8 mouse cellular contexts compared by ENCODE assay signal in genomic region chr6:134930383-134930782, GRCm38 (mm10). TPM values are rescaled to one million over a fixed set of nuclear protein-coding genes. Genes with fewer than 3 reads are reported as not detected.
A peak's percentile ranks its signal among the peaks of the same experiment; 100 is the strongest.
DNase-seq lines count a peak whose midpoint lies in the region; ATAC-seq and TF ChIP-seq lines count a peak whose summit lies in the region.
"Had no signal": no experiment of that assay in that cellular context is flagged by ENCODE, and none has a peak within 500 bp of the region (broad histone marks: within the 10 kb centered on the region; RNA-seq: fewer than 3 reads in every experiment).

No protein-coding gene starts in this region.

- H3K36me3 ChIP-seq in C2C12 (ENCODE audit: control insufficient read depth, insufficient read depth) = peaks cover 7% of the 10 kb centered on the region
- H3K36me3 ChIP-seq in E14TG2a.4 (ENCODE audit: insufficient read depth, low read length) = no peaks in the 10 kb centered on the region; the same call in 1 of the 2 replicates
- H3K36me3 ChIP-seq in forebrain, postnatal 0 days (ENCODE audit: insufficient read depth) = no peaks in the 10 kb centered on the region
- peaks cover 23% of the 10 kb centered on the region for H3K36me3 ChIP-seq in liver, embryonic 14.5 days (replicated peaks; ENCODE audit: control insufficient read depth, insufficient read depth, low read depth)

- H3K9ac ChIP-seq in forebrain, postnatal 0 days = no peak overlapping the region
- peak overlapping the region; percentile 100 for H3K9ac ChIP-seq in liver, embryonic 14.5 days (replicated peaks)

- 53% methylated on average over 7 of the region's 7 CpGs for WGBS in forebrain, postnatal 0 days
- WGBS in liver, embryonic 14.5 days (ENCODE audit: insufficient replicate concordance) = 69% methylated on average over 7 of the region's 7 CpGs

- peaks cover 34% of the 10 kb centered on the region for H3K4me1 ChIP-seq in E14TG2a.4 (replicated peaks; ENCODE audit: low read depth, low read length)
- no peaks in the 10 kb centered on the region for H3K4me1 ChIP-seq in forebrain, postnatal 0 days (ENCODE audit: insufficient read depth)
- H3K4me1 ChIP-seq in liver, embryonic 14.5 days (replicated peaks; ENCODE audit: control insufficient read depth in 2 of 2, insufficient read depth in 2 of 2, low read length in 1 of 2) = peaks cover 28 to 29% of the 10 kb centered on the region in 2 experiments

- no peak for ATAC-seq in forebrain, postnatal 0 days
- no peak for ATAC-seq in liver, embryonic 14.5 days (ENCODE audit: insufficient read depth)
- no peak for ATAC-seq in granulocyte monocyte progenitor cell, adult 5-6 weeks (replicated peaks; ENCODE audit: poor library complexity, severe bottlenecking)

- no peak for TF ChIP-seq CTCF in C2C12 (IDR thresholded peaks at IDR 0.05; ENCODE audit: control insufficient read depth, insufficient read depth, insufficient read length)
- TF ChIP-seq CTCF in E14TG2a.4 (conservative IDR thresholded peaks at IDR 0.05; ENCODE audit: low read length) = no peak
- TF ChIP-seq CTCF in forebrain, postnatal 0 days (IDR thresholded peaks at IDR 0.05; ENCODE audit: low read depth) = no peak
- TF ChIP-seq CTCF in liver, embryonic 14.5 days (IDR thresholded peaks at IDR 0.05; ENCODE audit: low read depth) = no peak

- H3K79me3 ChIP-seq in C2C12 (ENCODE audit: low read depth) = peaks cover 45% of the 10 kb centered on the region

- no peak overlapping the region for H3K27ac ChIP-seq in forebrain, postnatal 0 days (ENCODE audit: low read depth, low read length)
- peak overlapping the region; percentile 100; the same call in 1 of the 2 replicates for H3K27ac ChIP-seq in liver, embryonic 14.5 days
- H3K27ac ChIP-seq: layer of hippocampus, adult 2 months had no signal

- no peaks in the 10 kb centered on the region for H3K9me3 ChIP-seq in E14TG2a.4 (ENCODE audit: low read length)
- no peaks in the 10 kb centered on the region for H3K9me3 ChIP-seq in forebrain, postnatal 0 days (ENCODE audit: low read length)
- H3K9me3 ChIP-seq in liver, embryonic 14.5 days (ENCODE audit: control insufficient read depth, low read length) = no peaks in the 10 kb centered on the region

- peak overlapping the region; percentile 48 for H3ac ChIP-seq in C2C12 (ENCODE audit: control insufficient read depth, insufficient read length, low read depth)

- peaks cover 66% of the 10 kb centered on the region for H3K79me2 ChIP-seq in C2C12 (ENCODE audit: control insufficient read depth, insufficient read depth)

- H3K27me3 ChIP-seq in C2C12 (ENCODE audit: control insufficient read depth, insufficient read depth, insufficient read length) = no peaks in the 10 kb centered on the region
- H3K27me3 ChIP-seq in E14TG2a.4 (ENCODE audit: insufficient read depth, low read length) = no peaks in the 10 kb centered on the region
- H3K27me3 ChIP-seq in forebrain, postnatal 0 days (ENCODE audit: insufficient read depth, low read length) = no peaks in the 10 kb centered on the region
- H3K27me3 ChIP-seq in liver, embryonic 14.5 days (ENCODE audit: control insufficient read depth, insufficient read depth, low read length) = no peaks in the 10 kb centered on the region

- H3K4me3 ChIP-seq in C2C12 (ENCODE audit: insufficient read depth, poor library complexity, severe bottlenecking) = peak overlapping the region; percentile 52
- H3K4me3 ChIP-seq in E14TG2a.4 (replicated peaks; ENCODE audit: low read length) = peak overlapping the region; percentile 82
- H3K4me3 ChIP-seq in forebrain, postnatal 0 days (ENCODE audit: low read depth, low read length) = no peak overlapping the region
- H3K4me3 ChIP-seq in liver, embryonic 14.5 days (ENCODE audit: insufficient read depth in 1 of 2, low read depth in 2 of 2, low read length in 2 of 2) = peak overlapping the region; percentile 85 to 91
- H3K4me3 ChIP-seq: layer of hippocampus, adult 2 months had no signal

- TF ChIP-seq EP300 in liver, embryonic 14.5 days (IDR thresholded peaks at IDR 0.05; ENCODE audit: low read depth) = no peak

- no peak for DNase-seq in forebrain, postnatal 0 days
- DNase-seq in liver, embryonic 14.5 days (ENCODE audit: low read depth in 3 of 3, low spot score in 3 of 3) = no peak
- DNase-seq in testis, postnatal 10 days (ENCODE audit: low spot score) = no peak
- DNase-seq in urinary bladder, postnatal 36 days (ENCODE audit: low spot score in 2 of 2) = no peak

- H3K4me2 ChIP-seq in forebrain, postnatal 0 days (ENCODE audit: low read depth) = peak overlapping the region; percentile 26
- peak overlapping the region; percentile 99 for H3K4me2 ChIP-seq in liver, embryonic 14.5 days (ENCODE audit: low read depth)

TF ChIP-seq in C2C12, 6 proteins besides CTCF, POLR2A, EP300 and RAD21:
- no peak for TF ChIP-seq CEBPB (IDR thresholded peaks at IDR 0.05; ENCODE audit: low read depth)
- no peak for TF ChIP-seq USF1 (IDR thresholded peaks at IDR 0.05; ENCODE audit: low read depth)
- TF ChIP-seq MAX (IDR thresholded peaks at IDR 0.05) = no peak
- TF ChIP-seq FOSL1 (IDR thresholded peaks at IDR 0.05; ENCODE audit: insufficient read depth, low read length, poor library complexity, severe bottlenecking) = no peak
- no peak for TF ChIP-seq MYOG (IDR thresholded peaks at IDR 0.05; ENCODE audit: control insufficient read depth, extremely low read depth, insufficient read length)
- TF ChIP-seq MYOD1 (IDR thresholded peaks at IDR 0.05; ENCODE audit: control insufficient read depth, insufficient read length, low read depth) = no peak

RNA-seq across cellular contexts. Expression of gene Cdkn1b, which starts 10.2 kb away (rescaled TPM):
- polyA plus RNA-seq in C2C12 (2012; fragmentation: generic; extraction: Trizol) = 15.8 TPM
- total RNA-seq in forebrain, postnatal 0 days (2014; rRNA removed) = 89.0 and 102 TPM in 2 replicates
- polyA plus RNA-seq in forebrain, postnatal 0 days (2015; fragmentation: Nextera tagmentation; extraction: Ambion mirVana) = 36.0 and 44.0 TPM in 2 replicates
- polyA plus RNA-seq in liver, embryonic 14.5 days (2012; rRNA removed) = 8.4 and 12.2 TPM in 2 replicates
- polyA plus RNA-seq in liver, embryonic 14.5 days (2014; fragmentation: Nextera tagmentation; extraction: Ambion mirVana) = 11.7 and 12.6 TPM in 2 replicates
- total RNA-seq in granulocyte monocyte progenitor cell, adult 5-6 weeks (2014; fragmentation: Nextera tagmentation) = 16.9 and 18.1 TPM in 2 replicates
- 38.5 and 38.7 TPM in 2 replicates for total RNA-seq in granulocyte monocyte progenitor cell, adult 5-6 weeks (2017)

RNA-seq across cellular contexts. Expression of gene Gpr19, which starts 32.0 kb away (rescaled TPM):
- 2.1 TPM for polyA plus RNA-seq in C2C12 (2012; fragmentation: generic; extraction: Trizol)
- 33.2 and 34.5 TPM in 2 replicates for total RNA-seq in forebrain, postnatal 0 days (2014; rRNA removed)
- polyA plus RNA-seq in forebrain, postnatal 0 days (2015; fragmentation: Nextera tagmentation; extraction: Ambion mirVana) = 38.6 and 42.7 TPM in 2 replicates
- 4.4 and 4.7 TPM in 2 replicates for polyA plus RNA-seq in liver, embryonic 14.5 days (2012; rRNA removed)
- polyA plus RNA-seq in liver, embryonic 14.5 days (2014; fragmentation: Nextera tagmentation; extraction: Ambion mirVana) = 4.4 and 4.9 TPM in 2 replicates
- 14.1 and 16.7 TPM in 2 replicates for total RNA-seq in granulocyte monocyte progenitor cell, adult 5-6 weeks (2014; fragmentation: Nextera tagmentation)
- total RNA-seq in granulocyte monocyte progenitor cell, adult 5-6 weeks (2017) = 6.6 TPM in 2 replicates

RNA-seq across cellular contexts. Expression of gene Apold1, which starts 51.1 kb away (rescaled TPM):
- polyA plus RNA-seq in C2C12 (2012; fragmentation: generic; extraction: Trizol) = 0.05 TPM
- 8.7 TPM in 2 replicates for total RNA-seq in forebrain, postnatal 0 days (2014; rRNA removed)
- polyA plus RNA-seq in forebrain, postnatal 0 days (2015; fragmentation: Nextera tagmentation; extraction: Ambion mirVana) = 5.9 and 6.2 TPM in 2 replicates
- polyA plus RNA-seq in liver, embryonic 14.5 days (2012; rRNA removed) = 0.78 and 0.95 TPM in 2 replicates
- 1.6 and 2.2 TPM in 2 replicates for polyA plus RNA-seq in liver, embryonic 14.5 days (2014; fragmentation: Nextera tagmentation; extraction: Ambion mirVana)
- total RNA-seq in granulocyte monocyte progenitor cell, adult 5-6 weeks (2014; fragmentation: Nextera tagmentation) = not detected in 2 replicates
- not detected in 2 replicates for total RNA-seq in granulocyte monocyte progenitor cell, adult 5-6 weeks (2017)
